ENCODE assay signal across 8 mouse cellular contexts in genomic region chr1:155082158-155082964, GRCm38 (mm10). TPM values are rescaled to one million over a fixed set of nuclear protein-coding genes. Genes with fewer than 3 reads are reported as not detected.
DNase-seq lines count a peak whose midpoint lies in the region; ATAC-seq lines count a peak whose summit lies in the region.

No protein-coding gene starts in this region.

- H3K27ac ChIP-seq in hindbrain, embryonic 14.5 days = peak overlapping the region; percentile 99

- no peaks in the 10 kb centered on the region for H3K9me3 ChIP-seq in hindbrain, embryonic 14.5 days (ENCODE audit: control insufficient read depth, low read length)

- ATAC-seq in common myeloid progenitor, adult 5-6 weeks (replicated peaks; ENCODE audit: low read depth, poor library complexity, severe bottlenecking) = 0 out of 2 replicates have a peak, but pooled peaks have one; percentile 7
- no peak for ATAC-seq in hindbrain, embryonic 14.5 days (ENCODE audit: low FRiP score)

- peak overlapping the region; percentile 90 for H3K4me2 ChIP-seq in hindbrain, embryonic 14.5 days (replicated peaks)

- peak overlapping the region; percentile 78 for H3K9ac ChIP-seq in hindbrain, embryonic 14.5 days

- H3K4me1 ChIP-seq in hindbrain, embryonic 14.5 days (replicated peaks; ENCODE audit: control insufficient read depth, insufficient read depth, low read length) = peaks cover 74% of the 10 kb centered on the region

- peak; percentile 43 to 66 for DNase-seq in heart, adult 18-20 months
- DNase-seq in heart, postnatal 25 days (ENCODE audit: low spot score) = no peak
- no peak for DNase-seq in hindbrain, embryonic 14.5 days (ENCODE audit: low spot score)
- peak; percentile 28 for DNase-seq in lung, postnatal 14 days
- no peak for DNase-seq in gastrocnemius, adult 8-10 months (ENCODE audit: low spot score in 2 of 2)
- no peak for DNase-seq in frontal cortex, postnatal 14 days (ENCODE audit: low spot score in 2 of 2)
- no peak for DNase-seq in layer of hippocampus, adult 11-12 months (ENCODE audit: low spot score)

- H3K36me3 ChIP-seq in hindbrain, embryonic 14.5 days (replicated peaks; ENCODE audit: control insufficient read depth, insufficient read depth) = no peaks in the 10 kb centered on the region

- peak overlapping the region; percentile 42 for H3K4me3 ChIP-seq in hindbrain, embryonic 14.5 days (replicated peaks; ENCODE audit: low read length)

- intact Hi-C loops in heart, postnatal 25 days (cut with DNase I) = no loop called here

- 2% methylated on average over 11 of the region's 11 CpGs for WGBS in hindbrain, embryonic 14.5 days

- no peaks in the 10 kb centered on the region for H3K27me3 ChIP-seq in hindbrain, embryonic 14.5 days (ENCODE audit: control insufficient read depth, insufficient read depth, low read length)

RNA-seq across cellular contexts. Expression of gene Ier5, which starts 17.1 kb away (rescaled TPM):
- 10 to 100 TPM; 18.8 to 21.4 TPM for total RNA-seq in heart, adult 18-20 months (2021)
- 10 to 100 TPM; 12.7 to 16.5 TPM for total RNA-seq in heart, postnatal 25 days (2021)
- 10.0 and 14.7 TPM in 2 replicates for total RNA-seq in common myeloid progenitor, adult 5-6 weeks (2017)
- 10.5 and 13.0 TPM in 2 replicates for polyA plus RNA-seq in hindbrain, embryonic 14.5 days (2014; fragmentation: Nextera tagmentation; extraction: Ambion mirVana)
- total RNA-seq in gastrocnemius, adult 8-10 months (2022) = 1 to 10 TPM; 4.7 to 9.9 (median 6.4) TPM

Comparison
In these comparisons a context has a peak if more than half of its experiments do, and no peak if none do; other contexts are left out.
1. DNase-seq: peak in heart, adult 18-20 months (2 of 2) and lung, postnatal 14 days (single experiment); none in heart, postnatal 25 days (single experiment), hindbrain, embryonic 14.5 days (single experiment), gastrocnemius, adult 8-10 months (0 of 2), frontal cortex, postnatal 14 days (0 of 2) and layer of hippocampus, adult 11-12 months (single experiment).